Mouse (Mus musculus): ENCODE results near the gene Colgalt1. TPM values are rescaled to one million over a fixed set of nuclear protein-coding genes. Genes with fewer than 3 reads are reported as not detected.
A peak's percentile ranks its signal among the peaks of the same experiment; 100 is the strongest.

Colgalt1 gene
- polyA plus RNA-seq, 1 experiment from 2014 or later = 62.4 TPM

DNA sequence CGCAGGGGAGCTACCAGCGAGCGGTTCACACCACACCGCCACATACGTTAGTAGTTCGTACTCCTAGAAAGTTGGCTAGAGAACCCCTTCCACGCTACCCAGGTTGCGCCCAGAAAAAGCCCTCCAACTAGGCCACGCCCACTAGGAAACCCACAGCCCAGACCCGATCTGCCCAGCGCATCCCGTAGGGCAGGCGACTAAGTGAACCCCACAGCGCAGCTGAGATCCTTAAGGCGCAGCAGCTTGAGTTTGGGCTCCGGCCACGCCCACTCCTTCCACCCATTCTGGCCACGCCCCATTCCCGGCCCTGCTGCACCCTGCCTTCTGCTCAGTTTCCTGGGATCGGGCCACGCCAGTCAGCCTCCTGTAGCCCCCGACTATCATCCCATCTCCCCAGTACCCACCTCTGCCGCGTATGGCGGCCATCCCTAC lies 19.0 kb downstream of the Colgalt1 start:
- Histone ChIP-seq H3K9me3 (ENCODE audit: control insufficient read depth, low read length) (0 out of 2 replicates have a peak, but pooled peaks cover 3% of the 10 kb centered on the region), H3K9ac (peak overlapping the region; percentile 68), H3K27me3 (ENCODE audit: control insufficient read depth, insufficient read depth, low read length) (peaks cover 16% of the 10 kb centered on the region), H3K27ac (peak overlapping the region; percentile 68), H3K4me3 (replicated peaks; ENCODE audit: low read length) (peak overlapping the region; percentile 43), H3K36me3 (replicated peaks; ENCODE audit: control insufficient read depth, insufficient read depth) (peaks cover 12% of the 10 kb centered on the region), H3K4me2 (replicated peaks) (peak overlapping the region; percentile 88), H3K4me1 (replicated peaks; ENCODE audit: control insufficient read depth, insufficient read depth, low read length) (peaks cover 21% of the 10 kb centered on the region)
- 3% methylated on average over 25 of the region's 25 CpGs for WGBS
- DNase-seq (ENCODE audit: low spot score) = no peak
- ATAC-seq (ENCODE audit: low FRiP score) = peak; percentile 35

DNA sequence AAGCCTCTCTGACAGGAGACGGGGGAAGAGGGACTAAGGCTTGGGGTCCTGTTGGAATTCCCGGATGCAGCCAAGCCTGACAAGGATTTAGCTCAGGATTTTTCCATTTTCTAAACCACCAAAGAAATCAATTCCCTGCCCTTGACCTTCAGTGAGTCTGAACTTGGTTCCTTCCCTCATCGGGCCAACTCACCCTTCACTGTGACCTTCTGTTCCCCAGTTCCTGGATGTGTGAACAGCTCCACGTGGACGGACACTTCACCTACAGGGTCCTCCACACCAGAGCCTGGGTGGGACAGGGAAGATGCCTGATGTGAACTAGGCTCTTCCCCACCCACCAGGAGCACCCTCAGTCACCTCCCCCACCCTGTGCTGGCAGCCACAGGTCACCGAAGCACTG lies 20.0 kb downstream of the Colgalt1 start:
- H3K27me3 ChIP-seq (ENCODE audit: control insufficient read depth, insufficient read depth, low read length) = peaks cover 16% of the 10 kb centered on the region
- no peak overlapping the region for H3K4me3 ChIP-seq (replicated peaks; ENCODE audit: low read length)
- 89% methylated on average over 6 of the region's 6 CpGs for WGBS
- no peak overlapping the region for H3K9ac ChIP-seq
- H3K36me3 ChIP-seq (replicated peaks; ENCODE audit: control insufficient read depth, insufficient read depth) = peaks cover 10% of the 10 kb centered on the region
- no peak overlapping the region for H3K27ac ChIP-seq
- no peak for DNase-seq (ENCODE audit: low spot score)
- H3K4me1 ChIP-seq (replicated peaks; ENCODE audit: control insufficient read depth, insufficient read depth, low read length) = peaks cover 21% of the 10 kb centered on the region
- H3K9me3 ChIP-seq (ENCODE audit: control insufficient read depth, low read length) = 0 out of 2 replicates have a peak, but pooled peaks cover 3% of the 10 kb centered on the region
- no peak for ATAC-seq (ENCODE audit: low FRiP score)
- no peak overlapping the region for H3K4me2 ChIP-seq (replicated peaks)

DNA sequence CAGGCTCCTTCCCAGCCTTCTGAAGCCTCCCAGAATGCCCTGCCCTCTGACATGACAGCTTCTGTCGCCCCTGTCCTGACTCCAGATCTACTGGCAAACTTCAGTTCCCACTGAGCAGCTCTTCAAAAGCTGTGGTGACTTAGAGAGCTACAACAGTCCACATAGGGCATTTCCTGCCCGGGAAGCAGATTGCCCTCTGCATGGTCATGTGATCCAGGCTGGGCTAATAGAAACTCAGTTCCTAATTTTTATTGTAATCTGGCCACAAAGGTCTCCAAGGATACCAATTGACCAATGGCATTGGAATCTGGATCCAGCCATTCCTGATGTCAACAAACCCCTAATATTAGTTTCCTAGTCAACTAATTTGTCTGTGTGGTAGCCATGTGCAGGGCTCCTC lies 21.1 kb downstream of the Colgalt1 start:
- no peak for DNase-seq (ENCODE audit: low spot score)
- Histone ChIP-seq H3K9me3 (ENCODE audit: control insufficient read depth, low read length) (0 out of 2 replicates have a peak, but pooled peaks cover 3% of the 10 kb centered on the region), H3K4me1 (replicated peaks; ENCODE audit: control insufficient read depth, insufficient read depth, low read length) (peaks cover 21% of the 10 kb centered on the region), H3K4me2 (replicated peaks) (no peak overlapping the region), H3K4me3 (replicated peaks; ENCODE audit: low read length) (no peak overlapping the region), H3K27me3 (ENCODE audit: control insufficient read depth, insufficient read depth, low read length) (peaks cover 16% of the 10 kb centered on the region), H3K27ac (no peak overlapping the region), H3K9ac (no peak overlapping the region), H3K36me3 (replicated peaks; ENCODE audit: control insufficient read depth, insufficient read depth) (peaks cover 14% of the 10 kb centered on the region)
- WGBS = 71% methylated on average over 2 of the region's 2 CpGs
- no peak for ATAC-seq (ENCODE audit: low FRiP score)

DNA sequence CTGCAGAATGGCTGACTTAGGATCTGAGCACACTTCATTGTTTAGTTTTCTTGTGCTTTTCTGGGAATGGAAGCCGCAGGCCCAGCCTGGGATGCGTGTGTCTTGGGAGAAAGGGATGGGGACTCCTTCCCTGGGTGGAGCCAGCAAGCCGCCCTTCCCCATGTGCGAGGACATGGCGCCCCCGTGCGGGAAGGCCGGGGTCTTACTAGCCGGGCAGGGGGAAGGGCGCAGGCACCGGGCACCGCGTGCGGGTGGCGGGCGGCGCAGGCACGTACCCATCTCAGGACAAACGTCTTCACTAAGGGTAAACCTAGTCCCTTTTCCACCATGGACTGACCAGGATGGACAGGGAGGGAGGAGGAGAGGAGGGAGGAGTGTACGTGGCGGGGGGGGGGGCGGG lies 22.4 kb downstream of the Colgalt1 start:
- Histone ChIP-seq H3K27me3 (ENCODE audit: control insufficient read depth, insufficient read depth, low read length) (peaks cover 16% of the 10 kb centered on the region), H3K4me1 (replicated peaks; ENCODE audit: control insufficient read depth, insufficient read depth, low read length) (peaks cover 21% of the 10 kb centered on the region), H3K4me3 (replicated peaks; ENCODE audit: low read length) (no peak overlapping the region), H3K4me2 (replicated peaks) (no peak overlapping the region), H3K36me3 (replicated peaks; ENCODE audit: control insufficient read depth, insufficient read depth) (peaks cover 18% of the 10 kb centered on the region), H3K9ac (no peak overlapping the region), H3K27ac (no peak overlapping the region), H3K9me3 (ENCODE audit: control insufficient read depth, low read length) (0 out of 2 replicates have a peak, but pooled peaks cover 3% of the 10 kb centered on the region)
- 10% methylated on average over 17 of the region's 22 CpGs for WGBS
- ATAC-seq (ENCODE audit: low FRiP score) = no peak
- no peak for DNase-seq (ENCODE audit: low spot score)

DNA sequence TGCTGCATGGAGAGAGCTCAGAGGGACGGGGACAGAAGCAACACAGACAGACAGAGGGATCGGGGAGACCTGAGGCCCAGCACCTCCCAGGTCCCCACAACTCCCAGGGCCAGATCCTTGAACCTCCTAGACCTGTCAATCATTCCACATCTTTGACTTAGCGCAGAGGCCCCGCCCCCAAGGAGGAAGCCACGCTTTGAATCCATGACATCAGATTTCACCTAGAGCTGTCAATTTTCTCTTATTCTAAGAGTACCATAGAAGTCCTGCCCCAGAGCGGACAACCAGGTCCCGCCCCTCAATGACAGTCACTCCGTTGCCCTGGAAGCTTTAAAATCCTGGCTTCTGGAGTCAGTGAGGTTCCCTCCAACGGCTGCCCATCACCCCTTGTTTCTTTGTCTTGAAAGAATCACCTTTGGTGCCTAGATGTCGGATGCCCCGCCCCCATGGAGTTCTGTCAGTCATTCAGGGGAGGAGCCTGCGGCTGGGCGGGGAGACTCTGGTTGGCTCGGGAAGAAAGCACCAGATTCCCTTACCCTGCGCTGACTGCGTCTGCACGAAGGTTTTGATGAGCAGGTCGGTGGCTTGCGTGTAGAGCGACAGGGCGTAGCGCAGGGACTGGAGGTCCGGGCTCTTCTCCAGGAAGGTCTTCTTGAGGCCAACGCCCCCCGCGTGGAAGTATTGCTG lies 23.3 kb downstream of the Colgalt1 start:
- Histone ChIP-seq H3K4me1 (replicated peaks; ENCODE audit: control insufficient read depth, insufficient read depth, low read length) (peaks cover 14% of the 10 kb centered on the region), H3K9me3 (ENCODE audit: control insufficient read depth, low read length) (0 out of 2 replicates have a peak, but pooled peaks cover 3% of the 10 kb centered on the region), H3K36me3 (replicated peaks; ENCODE audit: control insufficient read depth, insufficient read depth) (peaks cover 27% of the 10 kb centered on the region), H3K9ac (no peak overlapping the region), H3K27ac (0 out of 2 replicates have a peak overlapping the region, but pooled peaks have one; percentile 32), H3K4me2 (replicated peaks) (peak overlapping the region; percentile 21), H3K4me3 (replicated peaks; ENCODE audit: low read length) (no peak overlapping the region), H3K27me3 (ENCODE audit: control insufficient read depth, insufficient read depth, low read length) (peaks cover 16% of the 10 kb centered on the region)
- WGBS = 2% methylated on average over 26 of the region's 26 CpGs
- ATAC-seq (ENCODE audit: low FRiP score) = peak; percentile 42
- peak; percentile 50 for DNase-seq (ENCODE audit: low spot score)

DNA sequence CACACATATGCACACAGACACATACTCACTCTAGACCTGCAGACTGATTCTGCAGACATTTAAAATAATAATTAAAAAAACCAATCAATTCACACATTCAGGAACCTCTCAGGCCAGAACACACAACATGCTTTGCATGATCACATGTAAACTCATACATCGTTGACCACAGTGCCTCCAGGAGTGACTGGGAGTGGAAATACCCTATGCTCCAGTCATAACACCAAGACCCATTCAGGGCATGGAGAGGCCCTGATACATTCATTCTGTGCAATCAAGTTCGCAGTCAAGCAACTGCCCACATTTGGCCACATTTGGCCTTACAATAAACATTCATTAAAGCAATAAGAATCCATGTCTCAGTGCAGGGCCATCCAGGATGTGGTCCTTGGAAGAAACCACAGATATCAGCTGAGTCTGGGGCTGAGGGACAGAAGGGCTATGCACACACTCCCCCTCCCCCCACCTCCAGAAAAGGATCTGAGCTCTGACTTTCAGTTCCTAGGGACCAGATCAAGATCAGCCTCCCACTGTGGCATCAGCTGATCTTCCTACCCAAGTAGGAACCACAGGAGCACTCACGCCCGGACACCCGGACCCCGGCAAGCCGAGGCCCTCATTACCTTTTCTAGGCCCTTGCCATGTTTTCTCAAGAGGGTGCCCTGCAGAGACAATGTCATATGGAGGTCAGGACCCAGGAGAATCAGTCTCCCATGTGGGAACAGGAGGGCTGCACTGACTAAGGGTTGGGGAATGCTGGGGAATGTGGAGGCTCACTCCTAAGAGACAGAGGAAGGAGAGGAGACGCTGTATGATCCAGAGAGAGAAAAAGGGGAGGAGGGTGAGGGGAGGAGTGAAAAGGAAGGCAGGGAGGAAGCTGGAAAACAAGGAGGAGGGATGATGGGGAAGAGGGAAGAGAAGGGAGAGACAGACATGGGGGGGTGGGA lies 26.6 kb downstream of the Colgalt1 start:
- 0 out of 2 replicates have a peak, but pooled peaks cover 3% of the 10 kb centered on the region for H3K9me3 ChIP-seq (ENCODE audit: control insufficient read depth, low read length)
- H3K4me3 ChIP-seq (replicated peaks; ENCODE audit: low read length) = no peak overlapping the region
- peaks cover 50% of the 10 kb centered on the region for H3K36me3 ChIP-seq (replicated peaks; ENCODE audit: control insufficient read depth, insufficient read depth)
- no peak overlapping the region for H3K27ac ChIP-seq
- peaks cover 7% of the 10 kb centered on the region; the same call in 1 of the 2 replicates for H3K27me3 ChIP-seq (ENCODE audit: control insufficient read depth, insufficient read depth, low read length)
- ATAC-seq (ENCODE audit: low FRiP score) (no peak), DNase-seq (ENCODE audit: low spot score) (no peak)
- WGBS = 70% methylated on average over 8 of the region's 8 CpGs
- H3K9ac ChIP-seq = no peak overlapping the region
- peaks cover 5% of the 10 kb centered on the region for H3K4me1 ChIP-seq (replicated peaks; ENCODE audit: control insufficient read depth, insufficient read depth, low read length)
- no peak overlapping the region for H3K4me2 ChIP-seq (replicated peaks)

DNA sequence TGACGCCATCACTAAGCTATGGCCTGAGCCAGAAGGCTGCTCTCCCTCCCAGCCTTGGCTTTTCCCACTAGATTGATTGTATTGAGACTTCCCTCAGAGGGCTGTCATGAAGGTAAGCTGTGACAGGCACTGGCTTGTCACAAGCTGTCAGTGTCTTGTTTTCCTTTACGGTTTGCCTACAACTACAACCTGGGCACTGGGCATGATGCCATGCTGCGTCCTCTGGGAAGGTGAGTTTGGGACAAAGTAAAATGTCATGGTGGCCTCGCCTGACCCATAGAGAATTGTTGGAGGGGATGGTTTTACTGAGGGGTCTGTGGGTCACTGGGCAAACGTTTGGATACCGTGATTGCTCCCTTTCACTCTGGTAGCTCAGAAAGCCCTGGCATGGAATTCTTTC lies 27.5 kb downstream of the Colgalt1 start:
- Histone ChIP-seq H3K4me2 (replicated peaks) (no peak overlapping the region), H3K27me3 (ENCODE audit: control insufficient read depth, insufficient read depth, low read length) (peaks cover 7% of the 10 kb centered on the region; the same call in 1 of the 2 replicates), H3K9ac (no peak overlapping the region), H3K4me1 (replicated peaks; ENCODE audit: control insufficient read depth, insufficient read depth, low read length) (peaks cover 5% of the 10 kb centered on the region), H3K4me3 (replicated peaks; ENCODE audit: low read length) (no peak overlapping the region), H3K36me3 (replicated peaks; ENCODE audit: control insufficient read depth, insufficient read depth) (peaks cover 52% of the 10 kb centered on the region), H3K27ac (no peak overlapping the region), H3K9me3 (ENCODE audit: control insufficient read depth, low read length) (no peaks in the 10 kb centered on the region)
- ATAC-seq (ENCODE audit: low FRiP score) = no peak
- DNase-seq (ENCODE audit: low spot score) = no peak
- WGBS = 73% methylated on average over 6 of the region's 6 CpGs

DNA sequence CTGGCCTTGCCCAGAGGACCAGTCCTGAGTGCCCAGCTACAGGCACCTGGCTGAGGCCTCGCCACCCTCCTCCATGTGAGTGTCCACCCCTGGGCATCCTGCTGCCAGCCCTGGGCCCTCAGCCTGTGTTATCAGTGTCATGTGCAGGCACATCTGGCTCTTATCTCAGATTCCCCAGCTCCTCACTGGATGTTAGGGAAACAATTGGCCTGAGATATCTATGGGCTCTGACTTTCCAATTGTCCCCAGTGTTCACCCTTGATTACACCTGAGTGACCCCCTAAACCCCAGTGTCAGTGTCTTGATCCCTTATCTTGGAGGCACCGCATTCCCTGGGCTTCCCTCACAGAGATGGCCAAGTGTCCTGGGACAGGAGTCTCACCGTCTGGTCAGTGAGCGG lies 28.5 kb downstream of the Colgalt1 start:
- no peaks in the 10 kb centered on the region; the same call in 1 of the 2 replicates for H3K27me3 ChIP-seq (ENCODE audit: control insufficient read depth, insufficient read depth, low read length)
- H3K4me1 ChIP-seq (replicated peaks; ENCODE audit: control insufficient read depth, insufficient read depth, low read length) = peaks cover 4% of the 10 kb centered on the region
- H3K27ac ChIP-seq = no peak overlapping the region
- 91% methylated on average over 4 of the region's 4 CpGs for WGBS
- peaks cover 60% of the 10 kb centered on the region for H3K36me3 ChIP-seq (replicated peaks; ENCODE audit: control insufficient read depth, insufficient read depth)
- no peak overlapping the region for H3K4me2 ChIP-seq (replicated peaks)
- no peak overlapping the region for H3K9ac ChIP-seq
- no peak overlapping the region for H3K4me3 ChIP-seq (replicated peaks; ENCODE audit: low read length)
- ATAC-seq (ENCODE audit: low FRiP score) (no peak), DNase-seq (ENCODE audit: low spot score) (no peak)
- H3K9me3 ChIP-seq (ENCODE audit: control insufficient read depth, low read length) = no peaks in the 10 kb centered on the region

DNA sequence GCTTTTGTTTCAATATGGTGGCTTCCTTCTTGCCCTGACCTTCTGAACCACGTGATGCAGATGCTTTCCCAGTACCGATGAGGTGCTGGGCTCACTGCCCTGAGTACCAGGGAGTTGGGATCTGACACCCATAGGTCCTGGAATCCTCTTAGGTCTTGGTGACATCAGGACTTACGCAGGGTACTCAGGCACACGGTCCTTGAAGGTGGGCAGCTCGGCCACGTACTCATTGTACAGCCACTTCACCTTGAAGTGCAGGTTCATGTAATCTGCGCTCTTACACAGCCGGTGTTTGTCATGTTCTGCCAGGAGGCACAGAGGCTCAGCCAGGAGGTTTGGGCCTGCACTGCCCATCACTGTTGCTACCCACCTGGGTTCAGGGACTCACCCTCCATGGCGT lies 34.7 kb downstream of the Colgalt1 start:
- Histone ChIP-seq H3K4me3 (replicated peaks; ENCODE audit: low read length) (no peak overlapping the region), H3K36me3 (replicated peaks; ENCODE audit: control insufficient read depth, insufficient read depth) (peaks cover 88% of the 10 kb centered on the region), H3K9me3 (ENCODE audit: control insufficient read depth, low read length) (no peaks in the 10 kb centered on the region), H3K27ac (no peak overlapping the region), H3K4me2 (replicated peaks) (no peak overlapping the region), H3K27me3 (ENCODE audit: control insufficient read depth, insufficient read depth, low read length) (no peaks in the 10 kb centered on the region), H3K4me1 (replicated peaks; ENCODE audit: control insufficient read depth, insufficient read depth, low read length) (no peaks in the 10 kb centered on the region), H3K9ac (no peak overlapping the region)
- WGBS = 84% methylated on average over 9 of the region's 9 CpGs
- ATAC-seq (ENCODE audit: low FRiP score) (no peak), DNase-seq (ENCODE audit: low spot score) (no peak)

Measured in hindbrain, embryonic 14.5 days (tissue).